Mouse (Mus musculus) large intestine, adult 2 months (tissue): ENCODE results near the gene Nck1. TPM values are rescaled to one million over a fixed set of nuclear protein-coding genes. Genes with fewer than 3 reads are reported as not detected.

Experiments used
- polyA plus RNA-seq: library from polyadenylated mRNA; depleted of rRNA; stranded (reverse); fragments of >200 nt; gene quantifications from 2 replicates; pipeline ENCODE4 v1.2.3, GENCODE M21; 2012; rRNA removed

The Nck1 gene
- polyA plus RNA-seq, 1 experiment: 4.2 TPM

Other genes with a start within 250 kb of the Nck1 start
- 1.3 and 2.0 TPM in 2 replicates for gene Il20rb, start 59.3 kb downstream of the Nck1 start, polyA plus RNA-seq
- 1.7 and 2.7 TPM in 2 replicates for gene Slc35g2, start 25.0 kb upstream of the Nck1 start, polyA plus RNA-seq
- gene Stag1, start 51.7 kb upstream of the Nck1 start, polyA plus RNA-seq: 3.3 and 3.4 TPM in 2 replicates